Mouse (Mus musculus): ENCODE measurements around the gene Mus81. TPM values are rescaled to one million over a fixed set of nuclear protein-coding genes. Genes with fewer than 3 reads are reported as not detected.

Mus81 gene
- total RNA-seq (2021): 10 to 100 TPM; 28.3 to 28.4 TPM
- long read RNA-seq, transcript Mus81-202 (16 exons, 2,067 nt): major isoform, 20 of 41 reads
- long read RNA-seq, partial matches to known transcripts: 2 of 41 reads
- long read RNA-seq, other reads (novel, unspliced or antisense): 18 of 41 reads

GRCm38 (mm10) chr19:5487768-5488550, at the start of gene Mus81:
Mus81 (minus strand) TSS chr19:5488402.
- peak; percentile 90 to 95 for DNase-seq (ENCODE audit: low spot score in 2 of 2)

GRCm38 (mm10) chr19:5532520-5532919, 44.3 kb upstream of the Mus81 start:
- DNase-seq (ENCODE audit: low spot score in 2 of 2): no peak

GRCm38 (mm10) chr19:5530138-5530524, 41.9 kb upstream of the Mus81 start:
- no peak for DNase-seq (ENCODE audit: low spot score in 2 of 2)

GRCm38 (mm10) chr19:5529325-5530137, 41.3 kb upstream of the Mus81 start:
- peak; percentile 82 to 94 for DNase-seq (ENCODE audit: low spot score in 2 of 2)

GRCm38 (mm10) chr19:5525204-5525603, 37.0 kb upstream of the Mus81 start:
- no peak for DNase-seq (ENCODE audit: low spot score in 2 of 2)

- no peak for DNase-seq (ENCODE audit: low spot score in 2 of 2)
Observed at GRCm38 (mm10) chr19:5518721-5519120, 30.5 kb upstream of the Mus81 start.

GRCm38 (mm10) chr19:5516906-5517505, 28.8 kb upstream of the Mus81 start:
- DNase-seq (ENCODE audit: low spot score in 2 of 2): no peak

GRCm38 (mm10) chr19:5515840-5516777, 27.9 kb upstream of the Mus81 start:
- DNase-seq (ENCODE audit: low spot score in 2 of 2): no peak

GRCm38 (mm10) chr19:5513005-5513349, 24.8 kb upstream of the Mus81 start:
- no peak for DNase-seq (ENCODE audit: low spot score in 2 of 2)

- no peak for DNase-seq (ENCODE audit: low spot score in 2 of 2)
Observed at GRCm38 (mm10) chr19:5512091-5513004, 24.1 kb upstream of the Mus81 start.

GRCm38 (mm10) chr19:5511074-5511632, 23.0 kb upstream of the Mus81 start:
- DNase-seq (ENCODE audit: low spot score in 2 of 2): no peak

GRCm38 (mm10) chr19:5510031-5511026, 22.1 kb upstream of the Mus81 start, which contains the start of gene Snx32:
Snx32 (minus strand) TSS chr19:5510538.
- peak; percentile 98 to 100 for DNase-seq (ENCODE audit: low spot score in 2 of 2)

- no peak for DNase-seq (ENCODE audit: low spot score in 2 of 2)
Observed at GRCm38 (mm10) chr19:5503687-5504086, 15.5 kb upstream of the Mus81 start, which contains the start of gene 1700020D05Rik. 1700020D05Rik (minus strand) TSS chr19:5503787.

GRCm38 (mm10) chr19:5500330-5500875, 12.2 kb upstream of the Mus81 start:
- no peak for DNase-seq (ENCODE audit: low spot score in 2 of 2)

GRCm38 (mm10) chr19:5496052-5496370, 7.8 kb upstream of the Mus81 start:
- DNase-seq (ENCODE audit: low spot score in 2 of 2): no peak

- no peak for DNase-seq (ENCODE audit: low spot score in 2 of 2)
Observed at GRCm38 (mm10) chr19:5495353-5496051, 7.3 kb upstream of the Mus81 start.

GRCm38 (mm10) chr19:5494314-5494713, 6.1 kb upstream of the Mus81 start:
- DNase-seq (ENCODE audit: low spot score in 2 of 2): no peak
